Mouse (Mus musculus): ENCODE measurements around the gene Usp18.

DNA sequence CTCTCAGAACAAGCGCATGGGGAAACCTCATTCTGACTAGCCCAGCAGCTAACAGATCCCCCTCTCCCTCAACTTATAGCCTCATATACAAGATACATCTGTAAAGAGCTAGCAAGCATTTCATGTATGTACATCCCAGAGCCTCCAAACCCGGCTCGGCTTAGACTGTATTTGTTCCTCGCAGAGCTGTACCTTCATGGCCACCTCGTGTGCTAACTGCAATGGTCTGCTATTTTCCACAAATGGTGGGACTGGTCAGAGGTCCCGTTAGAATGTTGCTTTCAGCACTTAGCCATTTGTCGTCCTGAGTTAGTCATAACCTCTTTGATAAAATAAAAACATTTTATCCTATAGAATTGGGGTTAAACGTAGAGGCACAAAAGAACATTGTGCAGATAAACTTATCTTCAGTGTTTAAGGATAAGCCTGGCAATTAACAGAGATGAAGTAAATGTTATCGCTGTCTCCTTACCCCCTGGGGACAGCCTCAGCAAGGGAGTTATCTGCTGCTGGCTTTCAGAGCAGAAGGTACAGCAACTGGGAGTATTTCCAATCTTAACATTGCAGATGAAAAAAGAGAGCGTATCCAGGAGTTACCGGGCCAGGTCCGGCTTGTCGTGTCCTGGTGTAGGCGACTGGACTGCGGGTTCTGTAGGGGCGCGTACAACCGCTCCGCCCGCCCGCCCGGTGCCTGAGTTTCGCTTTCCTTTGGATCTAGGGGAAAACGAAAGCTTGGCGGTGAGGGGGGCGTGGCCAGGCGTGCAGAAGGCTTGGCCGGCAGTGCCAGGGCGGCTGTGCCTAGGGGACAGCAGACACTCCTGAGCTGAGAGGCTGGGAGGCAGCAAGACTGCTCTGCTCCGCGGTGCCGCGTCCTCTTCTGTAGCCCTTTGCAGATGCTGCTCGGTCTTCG, at the start of gene Usp18:
- TF ChIP-seq CTCF (IDR thresholded peaks at IDR 0.05; ENCODE audit: low read depth, low read length) (no peak), POLR2A (IDR thresholded peaks at IDR 0.05; ENCODE audit: borderline replicate concordance, low read depth, low read length) (no peak)

All from bone marrow macrophage, adult 2 months (primary cell).